Mouse (Mus musculus): ENCODE data around the gene Ppig. TPM values are rescaled to one million over a fixed set of nuclear protein-coding genes. Genes with fewer than 3 reads are reported as not detected.

Gene Ppig
- total and polyA plus RNA-seq, 2 experiments from 2014 or later = 13.6 to 140 TPM

DNA sequence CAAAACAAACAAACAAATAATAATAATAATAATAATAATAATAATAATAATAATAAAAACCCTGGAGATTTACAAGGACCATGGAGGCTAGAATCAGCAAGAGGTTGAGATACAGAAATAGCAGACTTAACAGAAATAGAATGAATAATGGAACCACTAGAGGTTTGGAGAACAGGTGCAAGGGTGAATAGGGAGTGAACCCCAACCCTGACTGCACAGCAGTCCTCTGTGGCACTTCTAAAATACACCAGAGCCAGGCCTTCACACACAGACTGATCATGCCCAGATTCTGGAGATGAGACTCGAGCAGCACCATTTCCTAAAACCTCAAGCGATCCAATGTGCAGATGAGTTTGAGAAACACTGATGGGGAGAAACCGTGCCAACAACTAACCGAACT is 40.4 kb upstream of the Ppig start:
- Histone ChIP-seq H3K4me2 (ENCODE audit: low read depth, low read length, poor library complexity, severe bottlenecking) (no peak overlapping the region), H3K36me3 (ENCODE audit: insufficient read depth, low read length) (peaks cover under 1% of the 10 kb centered on the region; the same call in 1 of the 2 replicates), H3K27ac (ENCODE audit: low read depth, low read length) (no peak overlapping the region), H3K4me3 (ENCODE audit: low read depth, low read length) (no peak overlapping the region), H3K27me3 (ENCODE audit: insufficient read depth, low read length) (no peaks in the 10 kb centered on the region), H3K9ac (replicated peaks; ENCODE audit: low read length, poor library complexity, severe bottlenecking) (no peak overlapping the region), H3K9me3 (ENCODE audit: low read length) (no peaks in the 10 kb centered on the region), H3K4me1 (ENCODE audit: insufficient read depth, low read length) (peaks cover 5% of the 10 kb centered on the region; the same call in 1 of the 2 replicates)
- no peak for TF ChIP-seq CTCF (IDR thresholded peaks at IDR 0.05)
- WGBS = 74% methylated on average over 4 of the region's 4 CpGs
- DNase-seq (ENCODE audit: low spot score) (no peak), ATAC-seq (ENCODE audit: low FRiP score) (no peak)

GRCm38 (mm10) chr2:69683036-69683805 is 39.1 kb upstream of the Ppig start:
- Histone ChIP-seq H3K27ac (ENCODE audit: low read depth, low read length) (no peak overlapping the region), H3K4me2 (ENCODE audit: low read depth, low read length, poor library complexity, severe bottlenecking) (peak overlapping the region; percentile 39), H3K9ac (replicated peaks; ENCODE audit: low read length, poor library complexity, severe bottlenecking) (no peak overlapping the region), H3K4me1 (ENCODE audit: insufficient read depth, low read length) (peaks cover 5% of the 10 kb centered on the region; the same call in 1 of the 2 replicates), H3K4me3 (ENCODE audit: low read depth, low read length) (peak overlapping the region; percentile 17; the same call in 1 of the 2 replicates), H3K36me3 (ENCODE audit: insufficient read depth, low read length) (peaks cover 8% of the 10 kb centered on the region; the same call in 1 of the 2 replicates), H3K9me3 (ENCODE audit: low read length) (no peaks in the 10 kb centered on the region), H3K27me3 (ENCODE audit: insufficient read depth, low read length) (no peaks in the 10 kb centered on the region)
- 13% methylated on average over 13 of the region's 13 CpGs for WGBS
- no peak for TF ChIP-seq CTCF (IDR thresholded peaks at IDR 0.05)
- no peak for ATAC-seq (ENCODE audit: low FRiP score)
- peak; percentile 42 for DNase-seq (ENCODE audit: low spot score)

GRCm38 (mm10) chr2:69684488-69684887 is 37.9 kb upstream of the Ppig start:
- H3K36me3 ChIP-seq (ENCODE audit: insufficient read depth, low read length) = peaks cover 12% of the 10 kb centered on the region
- no peak overlapping the region for H3K9ac ChIP-seq (replicated peaks; ENCODE audit: low read length, poor library complexity, severe bottlenecking)
- ATAC-seq (ENCODE audit: low FRiP score) (no peak), DNase-seq (ENCODE audit: low spot score) (no peak)
- no peaks in the 10 kb centered on the region for H3K9me3 ChIP-seq (ENCODE audit: low read length)
- no peak overlapping the region for H3K27ac ChIP-seq (ENCODE audit: low read depth, low read length)
- no peak overlapping the region for H3K4me3 ChIP-seq (ENCODE audit: low read depth, low read length)
- H3K4me2 ChIP-seq (ENCODE audit: low read depth, low read length, poor library complexity, severe bottlenecking) = no peak overlapping the region
- H3K27me3 ChIP-seq (ENCODE audit: insufficient read depth, low read length) = no peaks in the 10 kb centered on the region
- 95% methylated on average over 3 of the region's 3 CpGs for WGBS
- H3K4me1 ChIP-seq (ENCODE audit: insufficient read depth, low read length) = peaks cover 5% of the 10 kb centered on the region; the same call in 1 of the 2 replicates
- no peak for TF ChIP-seq CTCF (IDR thresholded peaks at IDR 0.05)

DNA sequence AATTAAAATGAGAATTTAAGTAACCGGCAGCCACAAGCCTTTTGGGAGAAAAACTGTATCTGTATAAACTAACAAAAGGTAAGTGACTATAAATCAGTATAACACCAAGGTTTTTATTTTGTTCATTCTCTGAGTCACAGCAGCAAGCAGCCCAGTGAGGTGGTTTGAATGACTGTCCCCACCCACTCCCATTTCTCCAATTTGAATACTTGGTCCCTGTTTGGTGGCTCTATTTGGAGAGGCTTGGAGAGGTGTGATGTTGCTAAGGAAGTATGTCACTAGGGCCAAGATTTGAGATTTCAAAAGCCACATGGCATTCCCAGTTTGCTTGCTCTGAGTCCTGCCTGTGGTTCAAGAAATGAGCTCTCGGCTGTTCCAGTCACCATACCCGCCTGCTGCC is 32.1 kb upstream of the Ppig start:
- Histone ChIP-seq H3K36me3 (ENCODE audit: insufficient read depth, low read length) (peaks cover 40% of the 10 kb centered on the region), H3K9ac (replicated peaks; ENCODE audit: low read length, poor library complexity, severe bottlenecking) (no peak overlapping the region), H3K4me2 (ENCODE audit: low read depth, low read length, poor library complexity, severe bottlenecking) (no peak overlapping the region), H3K27ac (ENCODE audit: low read depth, low read length) (no peak overlapping the region), H3K27me3 (ENCODE audit: insufficient read depth, low read length) (no peaks in the 10 kb centered on the region), H3K9me3 (ENCODE audit: low read length) (no peaks in the 10 kb centered on the region), H3K4me3 (ENCODE audit: low read depth, low read length) (no peak overlapping the region), H3K4me1 (ENCODE audit: insufficient read depth, low read length) (no peaks in the 10 kb centered on the region)
- no peak for DNase-seq (ENCODE audit: low spot score)
- TF ChIP-seq CTCF (IDR thresholded peaks at IDR 0.05) = no peak
- no peak for ATAC-seq (ENCODE audit: low FRiP score)
- 94% methylated on average over 3 of the region's 3 CpGs for WGBS

DNA sequence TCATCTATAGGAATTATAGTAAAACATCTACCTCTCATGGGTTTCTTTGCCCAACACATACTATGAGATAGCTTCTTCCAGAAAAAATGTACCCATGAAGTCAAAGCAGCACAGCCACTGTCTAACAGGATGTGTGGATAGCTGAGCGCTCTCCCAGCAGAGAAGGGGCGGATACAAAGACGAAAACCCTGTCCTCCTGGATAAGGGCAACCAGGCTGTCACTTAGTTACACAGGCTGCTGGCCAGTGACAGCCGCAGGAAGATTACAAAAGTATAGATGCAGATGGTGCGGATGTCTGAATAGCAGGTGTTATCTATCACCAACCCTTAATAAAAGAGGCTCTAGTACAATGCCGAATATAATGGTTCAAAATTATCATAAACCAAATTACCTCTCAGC is 31.5 kb upstream of the Ppig start:
- no peak for ATAC-seq (ENCODE audit: low FRiP score)
- no peaks in the 10 kb centered on the region for H3K27me3 ChIP-seq (ENCODE audit: insufficient read depth, low read length)
- H3K4me1 ChIP-seq (ENCODE audit: insufficient read depth, low read length) = no peaks in the 10 kb centered on the region
- no peak overlapping the region for H3K4me3 ChIP-seq (ENCODE audit: low read depth, low read length)
- no peaks in the 10 kb centered on the region for H3K9me3 ChIP-seq (ENCODE audit: low read length)
- H3K27ac ChIP-seq (ENCODE audit: low read depth, low read length) = no peak overlapping the region
- no peak for DNase-seq (ENCODE audit: low spot score)
- no peak overlapping the region for H3K4me2 ChIP-seq (ENCODE audit: low read depth, low read length, poor library complexity, severe bottlenecking)
- peaks cover 40% of the 10 kb centered on the region for H3K36me3 ChIP-seq (ENCODE audit: insufficient read depth, low read length)
- H3K9ac ChIP-seq (replicated peaks; ENCODE audit: low read length, poor library complexity, severe bottlenecking) = no peak overlapping the region
- TF ChIP-seq CTCF (IDR thresholded peaks at IDR 0.05) = no peak
- 85% methylated on average over 6 of the region's 6 CpGs for WGBS

DNA sequence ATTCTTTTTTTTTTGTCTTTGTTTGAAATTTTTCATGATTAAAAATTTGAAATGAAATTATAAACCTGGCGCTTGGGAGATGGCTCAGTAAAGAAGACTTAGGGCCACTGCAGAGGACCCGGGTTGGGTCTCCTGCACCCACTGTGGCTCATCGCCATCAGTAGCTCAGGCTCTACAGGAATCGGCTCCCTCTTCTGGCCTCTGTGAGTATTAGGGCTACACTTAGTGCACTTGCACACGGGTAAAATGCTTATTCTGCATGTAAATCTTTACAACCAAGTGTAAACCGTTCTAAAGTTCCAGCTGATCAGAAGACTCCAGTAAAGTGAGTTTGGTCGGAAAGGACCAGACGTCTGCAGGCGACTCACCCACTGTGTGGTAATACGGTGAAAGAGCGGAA is 28.8 kb upstream of the Ppig start:
- WGBS = 96% methylated on average over 11 of the region's 11 CpGs
- H3K4me3 ChIP-seq (ENCODE audit: low read depth, low read length) = no peak overlapping the region
- no peaks in the 10 kb centered on the region for H3K9me3 ChIP-seq (ENCODE audit: low read length)
- no peaks in the 10 kb centered on the region for H3K27me3 ChIP-seq (ENCODE audit: insufficient read depth, low read length)
- no peaks in the 10 kb centered on the region for H3K4me1 ChIP-seq (ENCODE audit: insufficient read depth, low read length)
- no peak overlapping the region for H3K27ac ChIP-seq (ENCODE audit: low read depth, low read length)
- no peak overlapping the region for H3K9ac ChIP-seq (replicated peaks; ENCODE audit: low read length, poor library complexity, severe bottlenecking)
- no peak overlapping the region for H3K4me2 ChIP-seq (ENCODE audit: low read depth, low read length, poor library complexity, severe bottlenecking)
- no peak for DNase-seq (ENCODE audit: low spot score)
- TF ChIP-seq CTCF (IDR thresholded peaks at IDR 0.05) = peak; percentile 6; the same call in 1 of the 2 replicates
- H3K36me3 ChIP-seq (ENCODE audit: insufficient read depth, low read length) = peaks cover 35% of the 10 kb centered on the region
- ATAC-seq (ENCODE audit: low FRiP score) = no peak
